Mouse (Mus musculus): ENCODE data around the gene Tesc. TPM values are rescaled to one million over a fixed set of nuclear protein-coding genes. Genes with fewer than 3 reads are reported as not detected.

Gene Tesc
- total RNA-seq, 2 experiments from 2014 or later: 54.4 to 61.5 TPM

GRCm38 (mm10) chr5:118043761-118044160, 16.2 kb downstream of the Tesc start:
- no peak for DNase-seq

- no peak for DNase-seq
Observed at GRCm38 (mm10) chr5:118044907-118045306, 17.4 kb downstream of the Tesc start.

- no peak for DNase-seq
Observed at GRCm38 (mm10) chr5:118045385-118045784, 17.8 kb downstream of the Tesc start.

- no peak for DNase-seq
Observed at GRCm38 (mm10) chr5:118047091-118047757, 19.7 kb downstream of the Tesc start.

GRCm38 (mm10) chr5:118048412-118048811, 20.9 kb downstream of the Tesc start:
- no peak for DNase-seq

GRCm38 (mm10) chr5:118048928-118049327, 21.4 kb downstream of the Tesc start:
- no peak for DNase-seq

GRCm38 (mm10) chr5:118050743-118051142, 23.2 kb downstream of the Tesc start:
- DNase-seq: no peak

- DNase-seq: peak; percentile 55
Observed at GRCm38 (mm10) chr5:118051981-118052662, 24.6 kb downstream of the Tesc start.

- no peak for DNase-seq
Observed at GRCm38 (mm10) chr5:118053205-118053604, 25.7 kb downstream of the Tesc start.

- no peak for DNase-seq
Observed at GRCm38 (mm10) chr5:118057508-118058111, 30.1 kb downstream of the Tesc start.

GRCm38 (mm10) chr5:118058858-118059257, 31.3 kb downstream of the Tesc start:
- no peak for DNase-seq

GRCm38 (mm10) chr5:118059646-118060045, 32.1 kb downstream of the Tesc start:
- DNase-seq: no peak

- no peak for DNase-seq
Observed at GRCm38 (mm10) chr5:118061391-118061790, 33.8 kb downstream of the Tesc start.

GRCm38 (mm10) chr5:118063181-118063621, 35.7 kb downstream of the Tesc start:
- no peak for DNase-seq

GRCm38 (mm10) chr5:118064284-118064901, 36.9 kb downstream of the Tesc start:
- DNase-seq: no peak

GRCm38 (mm10) chr5:118065516-118066255, 38.1 kb downstream of the Tesc start:
- DNase-seq: peak; percentile 72

GRCm38 (mm10) chr5:118066828-118067227, 39.3 kb downstream of the Tesc start:
- peak; percentile 93 for DNase-seq

GRCm38 (mm10) chr5:118067572-118067971, 40.0 kb downstream of the Tesc start:
- DNase-seq: peak; percentile 68

- DNase-seq: no peak
Observed at GRCm38 (mm10) chr5:118067984-118068494, 40.5 kb downstream of the Tesc start.

- peak; percentile 85 for DNase-seq
Observed at GRCm38 (mm10) chr5:118069315-118069714, 41.8 kb downstream of the Tesc start.

- no peak for DNase-seq
Observed at GRCm38 (mm10) chr5:118071766-118072165, 44.2 kb downstream of the Tesc start.

- no peak for DNase-seq
Observed at GRCm38 (mm10) chr5:118073213-118073773, 45.8 kb downstream of the Tesc start.
